Mouse (Mus musculus): Measurements from ENCODE around the gene Tpst2. TPM values are rescaled to one million over a fixed set of nuclear protein-coding genes. Genes with fewer than 3 reads are reported as not detected.

The Tpst2 gene
- 10 to 100 TPM; 76.1 to 84.8 TPM for total RNA-seq (2023)

DNA sequence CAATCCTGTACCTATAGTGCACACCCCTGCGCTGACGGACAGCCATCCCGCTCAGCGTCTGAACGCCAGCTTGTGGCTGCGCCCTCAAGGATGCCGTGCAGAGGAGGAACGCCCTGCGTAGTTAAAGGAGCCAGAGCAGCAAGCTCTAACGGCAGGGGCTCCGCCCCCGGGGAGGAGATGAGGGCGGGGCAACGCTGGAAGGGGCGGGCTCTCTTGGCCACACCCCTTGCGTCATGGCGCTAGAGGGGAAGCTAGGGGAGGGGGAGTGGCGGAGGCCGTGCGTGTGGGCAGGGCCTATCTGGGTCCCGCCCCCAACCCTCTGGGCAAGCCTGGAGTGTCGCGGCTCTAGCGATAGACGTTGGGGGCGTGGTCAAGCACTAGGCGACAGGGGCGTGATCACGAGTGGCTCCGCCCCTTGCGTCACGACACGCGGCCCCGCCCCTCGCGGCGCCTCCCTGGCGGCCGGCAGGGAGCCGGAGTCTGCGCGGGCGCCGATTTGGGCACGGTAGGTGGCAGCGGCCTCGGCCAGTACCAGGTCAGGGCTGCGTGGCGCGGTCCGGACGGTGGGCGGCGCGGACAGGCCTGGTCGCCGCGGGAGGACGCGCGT, at the start of gene Tpst2:
TSS of gene Tpst2 (plus strand) at position 425 of the 607 bp plus-strand sequence.

DNA sequence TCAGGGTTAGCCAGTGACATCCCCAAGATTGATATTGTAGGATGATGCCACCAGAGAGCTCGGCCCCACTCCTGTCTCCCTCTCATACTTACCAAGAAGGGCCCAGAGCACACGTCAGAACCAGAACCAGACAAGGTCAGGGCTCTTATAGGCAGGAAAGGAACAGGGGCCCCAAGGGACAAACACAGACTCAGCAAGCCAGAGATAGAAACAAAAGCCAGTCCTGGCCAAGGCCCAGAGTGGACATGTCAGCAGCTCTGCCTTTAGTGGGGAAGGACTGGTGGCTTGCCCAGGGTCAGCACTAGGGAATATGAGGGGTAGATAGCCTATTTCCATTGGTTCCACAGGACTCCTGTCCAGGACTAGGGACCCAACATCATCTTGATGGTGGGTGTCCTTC, 24.1 kb upstream of the Tpst2 start, which contains the start of gene Cryba4:
TSS of gene Cryba4 (minus strand) at position 119 of the 400 bp plus-strand sequence.

GRCm38 (mm10) chr5:112255426-112255825, 21.1 kb upstream of the Tpst2 start, which contains the start of gene Crybb1:
Gene Crybb1 (plus strand): TSS chr5:112255815.

DNA sequence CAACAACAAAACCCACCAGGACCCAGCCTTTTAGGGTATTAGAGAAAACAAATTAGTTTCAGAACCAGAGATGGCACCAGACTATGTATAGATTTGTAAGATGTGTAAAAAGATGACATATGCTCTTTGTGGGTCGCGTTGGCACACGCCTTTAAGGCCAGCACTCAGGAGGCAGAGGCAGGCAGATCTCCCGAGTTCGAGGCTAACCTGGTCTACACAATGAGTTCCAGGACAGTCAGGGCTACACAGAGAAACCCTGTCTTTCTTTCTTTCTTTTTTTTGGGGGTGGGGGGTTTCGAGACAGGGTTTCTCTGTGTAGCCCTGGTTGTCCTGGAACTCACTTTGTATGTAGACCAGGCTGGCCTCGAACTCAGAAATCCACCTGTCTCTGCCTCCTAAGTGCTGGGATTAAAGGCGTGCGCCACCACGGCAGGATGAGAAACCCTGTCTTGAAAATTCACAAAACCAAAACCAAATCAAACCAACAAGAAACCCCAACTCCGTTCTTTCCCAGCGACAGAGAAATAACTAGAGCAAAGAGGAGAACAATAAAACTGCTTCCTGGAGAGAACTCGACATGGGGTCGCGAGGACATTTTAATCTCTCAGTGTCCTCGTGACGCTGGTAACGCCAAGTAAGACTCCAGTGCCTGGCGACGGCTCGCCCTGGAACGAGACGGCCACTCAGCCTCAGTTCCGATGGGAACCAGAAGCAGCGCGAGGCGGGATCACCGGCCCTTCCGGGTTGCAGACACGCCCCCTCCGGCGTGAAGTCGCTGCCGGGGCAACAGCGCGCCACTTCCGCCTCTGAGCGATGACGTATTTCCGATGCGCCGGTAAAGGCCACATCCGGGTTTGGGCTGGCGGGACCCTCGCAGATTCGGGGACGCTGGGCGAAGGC, 49.3 kb downstream of the Tpst2 start, which contains the start of gene Tfip11:
TSS of gene Tfip11 (plus strand) at position 813 of the 900 bp plus-strand sequence.

GRCm38 (mm10) chr5:112342463-112343204, 66.1 kb downstream of the Tpst2 start, which contains the start of the genes Srrd and Hps4:
Gene Srrd (minus strand): TSS chr5:112343040.
Gene Hps4 (plus strand): TSS chr5:112343083.

GRCm38 (mm10) chr5:112355910-112356309, 79.4 kb downstream of the Tpst2 start, which contains the start of gene Gm6583:
Gene Gm6583 (minus strand): TSS chr5:112356033.

Other genes with a start within 250 kb of the Tpst2 start
- gene Cryba4, start 24.2 kb upstream of the Tpst2 start, total RNA-seq (2023) = 1 to 10 TPM; 2.4 to 2.7 TPM
- gene Crybb1, start 20.9 kb upstream of the Tpst2 start, total RNA-seq (2023) = 1 to 10 TPM in 1 of 2 experiments, under 1 TPM in 1; 0.81 to 1.9 TPM
- 10 to 100 TPM; 68.7 to 74.6 TPM for gene Tfip11, start 49.7 kb downstream of the Tpst2 start, total RNA-seq (2023)
- gene Srrd, start 66.3 kb downstream of the Tpst2 start, total RNA-seq (2023) = 10 to 100 TPM; 16.1 to 20.2 TPM
- 10 to 100 TPM; 19.1 to 19.7 TPM for gene Hps4, start 66.4 kb downstream of the Tpst2 start, total RNA-seq (2023)
- not detected for gene Gm6583, start 79.3 kb downstream of the Tpst2 start, total RNA-seq (2023)
- not detected for gene Asphd2, start 118.2 kb downstream of the Tpst2 start, total RNA-seq (2023)
- gene Gm6588, start 172.7 kb downstream of the Tpst2 start, total RNA-seq (2023) = not detected

Measured in neutrophil, adult 83 days (primary cell).